Mouse (Mus musculus): ENCODE measurements around the gene Mtmr12. TPM values are rescaled to one million over a fixed set of nuclear protein-coding genes. Genes with fewer than 3 reads are reported as not detected.

The Mtmr12 gene
- polyA plus RNA-seq, 1 experiment from 2014 or later: 6.5 TPM

DNA sequence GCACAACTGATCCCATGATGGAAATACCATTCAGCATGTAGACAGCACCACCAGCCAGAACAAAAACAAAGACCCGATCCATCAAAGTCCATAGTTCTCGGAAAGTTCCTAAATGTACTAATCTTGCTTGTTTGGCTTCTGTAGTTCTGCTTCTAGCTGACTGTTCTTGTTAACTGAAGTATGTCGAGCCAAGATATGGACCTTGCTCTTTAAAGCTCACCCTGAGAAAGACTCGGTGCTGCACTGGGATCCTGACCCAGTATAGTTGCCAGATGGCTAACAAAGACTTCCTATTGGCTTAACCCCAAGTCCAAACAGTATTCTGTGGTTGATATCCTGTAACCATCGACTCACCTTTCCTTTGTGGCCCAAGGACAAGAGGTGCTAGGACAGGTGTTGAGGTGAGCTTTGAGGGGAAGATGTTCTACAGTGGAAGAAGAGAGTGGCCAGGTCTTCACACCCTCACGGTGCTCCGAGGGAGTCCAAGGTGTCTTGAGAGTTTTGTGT, 93.5 kb downstream of the Mtmr12 start:
- Histone ChIP-seq H3K4me1 (no peaks in the 10 kb centered on the region), H3K4me2 (no peak overlapping the region), H3K27me3 (replicated peaks) (no peaks in the 10 kb centered on the region), H3K4me3 (replicated peaks) (no peak overlapping the region), H3K9ac (replicated peaks) (no peak overlapping the region), H3K27ac (replicated peaks) (no peak overlapping the region), H3K9me3 (replicated peaks) (no peaks in the 10 kb centered on the region), H3K36me3 (no peaks in the 10 kb centered on the region)
- no peak for ATAC-seq (ENCODE audit: low FRiP score)
- 89% methylated on average over 7 of the region's 7 CpGs for WGBS

DNA sequence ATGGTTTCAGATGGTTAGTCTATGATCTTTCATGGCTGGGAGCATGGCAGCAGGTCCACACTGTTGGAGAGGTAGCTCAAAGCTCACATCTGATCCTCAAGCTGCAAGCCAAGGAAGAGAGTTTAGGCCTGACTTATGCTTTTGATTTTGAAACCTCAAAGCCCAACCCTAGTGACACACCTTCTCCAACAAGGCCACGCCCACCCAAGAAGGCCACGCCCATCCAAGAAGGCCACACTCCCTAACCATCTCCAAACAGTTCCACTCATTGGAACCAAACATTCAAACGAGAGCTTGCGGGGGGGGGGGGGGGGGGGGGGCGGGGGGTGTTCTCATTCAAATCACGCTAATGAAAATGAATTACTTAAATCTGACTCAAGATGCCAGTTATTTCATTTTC, 96.9 kb downstream of the Mtmr12 start:
- Histone ChIP-seq H3K4me2 (no peak overlapping the region), H3K4me1 (no peaks in the 10 kb centered on the region), H3K27ac (replicated peaks) (no peak overlapping the region), H3K9ac (replicated peaks) (no peak overlapping the region), H3K27me3 (replicated peaks) (no peaks in the 10 kb centered on the region), H3K9me3 (replicated peaks) (no peaks in the 10 kb centered on the region), H3K36me3 (no peaks in the 10 kb centered on the region), H3K4me3 (replicated peaks) (no peak overlapping the region)
- no peak for ATAC-seq (ENCODE audit: low FRiP score)
- WGBS: 86% methylated on average over 5 of the region's 6 CpGs

DNA sequence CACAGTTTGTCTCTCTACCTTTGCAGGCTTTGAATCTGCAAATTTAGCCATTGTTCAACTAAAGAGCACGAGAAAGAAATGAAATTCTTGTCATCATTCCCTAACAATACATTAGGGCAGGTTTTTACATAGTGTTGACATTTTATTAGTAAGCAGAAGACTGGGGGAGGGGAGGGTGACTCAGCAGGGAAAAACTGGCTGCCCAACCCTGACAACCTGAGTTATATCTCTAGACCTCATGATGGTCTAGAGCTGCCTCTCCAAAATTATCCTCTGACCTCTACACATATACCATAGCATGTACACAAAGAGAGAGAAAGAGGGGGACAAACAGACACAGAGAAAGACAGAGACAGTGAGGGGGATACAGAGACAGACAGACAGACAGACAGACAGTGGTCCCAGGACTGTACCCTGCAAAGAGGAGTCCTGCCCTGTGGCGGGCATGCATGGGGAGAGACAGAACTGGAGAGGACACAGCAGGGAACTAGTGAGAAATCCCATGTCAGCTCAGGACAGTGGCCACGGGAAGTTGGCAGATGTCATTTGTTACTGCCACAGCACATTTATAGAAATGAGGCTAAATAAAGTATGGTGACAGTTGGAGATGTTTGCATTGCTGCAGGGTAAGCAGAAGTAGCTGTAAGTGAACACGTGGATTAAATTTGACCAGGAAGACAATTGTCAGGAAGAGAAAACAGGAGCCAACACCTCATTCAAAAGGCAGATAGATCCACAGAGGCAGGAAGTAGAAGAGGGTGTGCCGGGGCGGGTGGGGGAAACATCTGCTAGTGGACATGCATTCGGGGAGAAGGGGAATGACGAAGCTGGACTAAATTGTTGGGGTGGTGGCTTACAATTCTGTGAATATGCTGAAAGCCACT, 101.6 kb downstream of the Mtmr12 start:
- 71% methylated on average over 8 of the region's 8 CpGs for WGBS
- Histone ChIP-seq H3K36me3 (no peaks in the 10 kb centered on the region), H3K27me3 (replicated peaks) (no peaks in the 10 kb centered on the region), H3K4me2 (no peak overlapping the region), H3K27ac (replicated peaks) (no peak overlapping the region), H3K9me3 (replicated peaks) (no peaks in the 10 kb centered on the region), H3K4me3 (replicated peaks) (no peak overlapping the region), H3K4me1 (no peaks in the 10 kb centered on the region), H3K9ac (replicated peaks) (no peak overlapping the region)
- ATAC-seq (ENCODE audit: low FRiP score): no peak

DNA sequence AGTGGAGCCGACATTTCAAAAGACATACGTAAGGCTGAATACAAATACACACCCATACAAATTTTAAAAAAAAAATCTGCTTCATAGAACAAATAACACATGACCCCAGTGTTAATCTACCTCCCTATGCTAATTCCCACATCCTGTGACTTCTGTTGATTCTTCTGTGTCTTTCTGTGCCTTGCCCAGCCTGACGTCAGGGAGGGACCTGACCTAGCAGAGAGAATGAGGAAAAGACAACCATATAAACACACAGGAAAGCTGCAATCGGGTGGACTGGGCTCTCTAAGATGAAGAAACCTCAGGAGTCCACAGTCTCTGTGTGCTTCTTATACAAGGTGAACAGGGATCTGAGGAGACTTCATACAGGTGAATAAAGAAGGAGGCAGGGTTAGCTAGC, 102.3 kb downstream of the Mtmr12 start:
- 76% methylated on average over 4 of the region's 4 CpGs for WGBS
- no peaks in the 10 kb centered on the region for H3K27me3 ChIP-seq (replicated peaks)
- H3K27ac ChIP-seq (replicated peaks): no peak overlapping the region
- no peaks in the 10 kb centered on the region for H3K36me3 ChIP-seq
- H3K4me1 ChIP-seq: no peaks in the 10 kb centered on the region
- no peak overlapping the region for H3K9ac ChIP-seq (replicated peaks)
- H3K9me3 ChIP-seq (replicated peaks): no peaks in the 10 kb centered on the region
- ATAC-seq (ENCODE audit: low FRiP score): no peak
- no peak overlapping the region for H3K4me2 ChIP-seq
- H3K4me3 ChIP-seq (replicated peaks): no peak overlapping the region

DNA sequence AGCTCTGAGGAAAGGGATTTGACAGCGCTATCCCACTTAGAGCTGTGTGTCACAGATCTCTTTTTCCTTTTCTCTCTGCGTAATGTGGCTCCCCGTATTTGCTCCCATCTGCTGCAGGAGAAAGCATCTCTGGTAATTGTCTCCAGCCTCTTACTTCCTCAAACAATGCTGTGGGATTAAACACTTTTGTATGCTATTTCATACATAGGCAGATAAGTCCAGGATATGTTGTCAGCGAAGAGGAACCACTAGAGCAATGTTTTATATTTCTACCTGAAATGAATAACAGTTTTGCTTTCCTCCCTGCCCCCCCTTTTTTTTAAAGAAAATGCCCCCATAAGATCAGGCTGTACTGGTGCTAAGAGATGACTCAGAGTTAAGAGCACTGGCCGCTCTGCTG, 103.7 kb downstream of the Mtmr12 start:
- Histone ChIP-seq H3K4me2 (no peak overlapping the region), H3K27ac (replicated peaks) (no peak overlapping the region), H3K9me3 (replicated peaks) (no peaks in the 10 kb centered on the region), H3K4me1 (no peaks in the 10 kb centered on the region), H3K4me3 (replicated peaks) (no peak overlapping the region), H3K9ac (replicated peaks) (no peak overlapping the region), H3K36me3 (no peaks in the 10 kb centered on the region), H3K27me3 (replicated peaks) (no peaks in the 10 kb centered on the region)
- ATAC-seq (ENCODE audit: low FRiP score): no peak
- WGBS: 94% methylated on average over 5 of the region's 5 CpGs

DNA sequence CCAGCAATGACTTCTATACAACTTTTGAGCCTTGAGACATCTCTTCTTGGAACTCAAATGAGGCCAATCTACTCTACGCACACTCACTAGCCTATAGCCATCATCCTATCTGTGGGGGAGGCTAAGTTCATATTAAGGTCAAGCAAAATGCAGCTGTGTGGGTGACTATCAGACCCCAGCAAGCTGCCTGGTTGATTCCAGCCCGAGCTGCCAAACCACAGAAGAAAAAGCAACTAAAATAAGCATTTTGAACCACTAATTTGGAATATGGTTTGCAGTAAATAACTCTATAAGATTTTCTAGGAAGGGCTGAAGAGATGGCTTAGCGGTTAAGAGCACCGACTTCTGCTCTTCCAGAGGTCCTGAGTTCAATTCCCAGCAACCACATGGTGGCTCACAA, 105.8 kb downstream of the Mtmr12 start:
- ATAC-seq (ENCODE audit: low FRiP score): no peak
- H3K4me1 ChIP-seq: no peaks in the 10 kb centered on the region
- 93% methylated on average over 4 of the region's 4 CpGs for WGBS
- no peaks in the 10 kb centered on the region for H3K9me3 ChIP-seq (replicated peaks)
- no peak overlapping the region for H3K9ac ChIP-seq (replicated peaks)
- no peak overlapping the region for H3K27ac ChIP-seq (replicated peaks)
- no peak overlapping the region for H3K4me3 ChIP-seq (replicated peaks)
- H3K36me3 ChIP-seq: no peaks in the 10 kb centered on the region
- no peak overlapping the region for H3K4me2 ChIP-seq
- no peaks in the 10 kb centered on the region for H3K27me3 ChIP-seq (replicated peaks)

DNA sequence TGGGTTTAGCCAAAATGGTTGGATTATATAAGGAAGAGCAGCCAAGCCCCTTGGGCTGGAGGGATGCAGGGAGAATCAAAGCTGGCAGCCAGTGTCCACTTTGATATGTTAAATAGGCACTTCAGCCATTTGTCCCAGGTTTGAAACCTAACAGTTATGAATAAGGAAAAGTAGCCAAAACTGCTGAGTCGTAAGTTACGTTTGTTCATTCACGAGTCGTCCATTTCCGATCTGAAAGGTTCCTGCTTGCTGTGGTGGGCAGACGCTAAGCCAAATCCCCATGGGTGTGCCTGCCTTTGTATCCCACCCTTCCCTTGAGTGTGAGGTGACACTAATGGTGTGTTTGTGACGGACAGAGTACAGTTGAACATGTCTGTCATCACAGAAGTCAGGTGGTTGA, 106.6 kb downstream of the Mtmr12 start:
- H3K9me3 ChIP-seq (replicated peaks): no peaks in the 10 kb centered on the region
- 90% methylated on average over 7 of the region's 7 CpGs for WGBS
- H3K4me3 ChIP-seq (replicated peaks): no peak overlapping the region
- no peak overlapping the region for H3K9ac ChIP-seq (replicated peaks)
- H3K4me1 ChIP-seq: no peaks in the 10 kb centered on the region
- H3K4me2 ChIP-seq: no peak overlapping the region
- no peaks in the 10 kb centered on the region for H3K36me3 ChIP-seq
- ATAC-seq (ENCODE audit: low FRiP score): no peak
- no peak overlapping the region for H3K27ac ChIP-seq (replicated peaks)
- H3K27me3 ChIP-seq (replicated peaks): no peaks in the 10 kb centered on the region

DNA sequence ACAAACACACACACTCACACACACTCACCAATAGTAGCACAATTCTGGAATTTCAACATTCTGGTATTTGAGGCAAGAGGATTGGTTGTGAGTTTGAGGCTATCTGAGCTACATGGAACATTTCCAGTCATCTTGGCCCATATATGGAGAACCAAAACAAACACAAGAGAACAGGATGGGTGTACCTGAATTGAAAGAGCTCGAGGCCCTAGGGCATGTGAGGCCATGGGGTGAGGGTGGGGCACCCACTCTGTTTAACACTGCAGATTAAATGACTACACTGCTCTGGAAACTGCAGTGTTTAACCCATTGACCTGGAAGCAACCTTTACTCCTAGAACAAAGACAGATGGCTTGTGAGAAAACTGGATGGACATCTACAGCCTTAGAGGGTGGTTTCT, 108.4 kb downstream of the Mtmr12 start:
- WGBS: 26% methylated on average over 1 of the region's 1 CpGs
- H3K27me3 ChIP-seq (replicated peaks): no peaks in the 10 kb centered on the region
- H3K4me3 ChIP-seq (replicated peaks): no peak overlapping the region
- H3K9ac ChIP-seq (replicated peaks): no peak overlapping the region
- no peak overlapping the region for H3K27ac ChIP-seq (replicated peaks)
- H3K36me3 ChIP-seq: no peaks in the 10 kb centered on the region
- ATAC-seq (ENCODE audit: low FRiP score): no peak
- H3K9me3 ChIP-seq (replicated peaks): no peaks in the 10 kb centered on the region
- no peaks in the 10 kb centered on the region for H3K4me1 ChIP-seq
- no peak overlapping the region for H3K4me2 ChIP-seq

DNA sequence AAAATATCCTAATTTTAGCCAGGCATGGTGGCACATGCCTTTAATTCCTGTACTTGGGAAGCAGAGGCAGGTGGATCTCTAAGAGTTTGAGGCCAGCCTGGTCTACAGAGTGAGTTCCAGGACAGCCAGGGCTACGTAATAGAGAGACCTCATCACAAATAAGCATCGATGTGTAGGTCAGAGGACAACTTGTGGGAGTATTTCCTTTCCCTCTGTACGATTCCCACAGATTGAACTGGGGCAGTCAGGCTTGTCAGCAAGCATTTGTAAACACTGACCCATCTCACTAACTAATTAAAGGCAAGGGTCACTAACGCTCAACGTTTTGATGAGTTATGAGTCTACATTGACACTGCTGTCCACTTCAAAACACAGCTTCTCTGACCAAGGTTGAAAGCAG, 109.8 kb downstream of the Mtmr12 start:
- H3K9me3 ChIP-seq (replicated peaks): no peaks in the 10 kb centered on the region
- 83% methylated on average over 5 of the region's 5 CpGs for WGBS
- H3K9ac ChIP-seq (replicated peaks): no peak overlapping the region
- H3K27me3 ChIP-seq (replicated peaks): no peaks in the 10 kb centered on the region
- no peak for ATAC-seq (ENCODE audit: low FRiP score)
- H3K4me3 ChIP-seq (replicated peaks): no peak overlapping the region
- H3K4me1 ChIP-seq: no peaks in the 10 kb centered on the region
- H3K27ac ChIP-seq (replicated peaks): no peak overlapping the region
- H3K36me3 ChIP-seq: no peaks in the 10 kb centered on the region
- H3K4me2 ChIP-seq: no peak overlapping the region

DNA sequence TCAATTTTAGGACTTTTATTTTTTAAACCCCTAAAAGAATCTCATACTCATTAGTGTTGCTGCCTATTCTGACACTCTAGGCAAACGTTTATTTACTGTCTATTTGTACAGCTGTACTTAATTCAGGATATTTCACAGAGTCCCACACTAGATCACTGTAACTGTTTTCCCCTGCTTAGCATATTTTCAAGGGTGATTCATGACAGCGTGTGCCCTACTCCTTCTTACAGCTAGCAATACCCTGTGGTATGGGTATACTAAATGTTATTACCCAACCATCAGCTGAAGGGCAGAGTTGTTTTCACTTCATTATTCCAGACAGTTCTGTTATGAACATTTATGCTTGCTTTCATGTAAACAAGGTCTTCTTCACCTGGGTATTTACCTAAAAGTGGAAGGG, 111.2 kb downstream of the Mtmr12 start:
- H3K4me1 ChIP-seq: peaks cover 7% of the 10 kb centered on the region
- ATAC-seq (ENCODE audit: low FRiP score): no peak
- H3K4me2 ChIP-seq: no peak overlapping the region
- H3K27me3 ChIP-seq (replicated peaks): peaks cover 3% of the 10 kb centered on the region; the same call in 1 of the 2 replicates
- WGBS: 73% methylated on average over 2 of the region's 2 CpGs
- H3K36me3 ChIP-seq: no peaks in the 10 kb centered on the region
- H3K9me3 ChIP-seq (replicated peaks): no peaks in the 10 kb centered on the region
- no peak overlapping the region for H3K4me3 ChIP-seq (replicated peaks)
- no peak overlapping the region for H3K27ac ChIP-seq (replicated peaks)
- no peak overlapping the region for H3K9ac ChIP-seq (replicated peaks)

DNA sequence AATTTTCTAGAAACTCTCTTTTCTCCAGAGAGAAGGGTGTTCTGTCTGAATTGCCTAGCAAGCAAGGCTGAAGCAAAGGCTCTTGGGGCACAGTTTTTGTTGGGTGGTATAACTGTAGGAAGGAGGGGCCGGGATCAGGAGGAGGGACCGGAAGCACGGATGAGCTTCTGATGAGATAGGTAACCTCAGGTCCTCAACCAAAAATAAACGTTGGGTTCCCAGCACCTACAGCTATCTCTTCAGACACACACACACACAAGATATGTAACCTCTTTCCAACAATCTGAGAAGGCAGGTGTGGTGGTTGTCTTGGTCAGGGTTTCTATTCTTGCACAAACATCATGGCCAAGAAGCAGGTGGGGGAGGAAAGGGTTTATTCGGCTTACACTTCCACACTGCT, 112.5 kb downstream of the Mtmr12 start:
- WGBS: 91% methylated on average over 5 of the region's 5 CpGs
- Histone ChIP-seq H3K9me3 (replicated peaks) (no peaks in the 10 kb centered on the region), H3K4me2 (no peak overlapping the region), H3K36me3 (no peaks in the 10 kb centered on the region), H3K9ac (replicated peaks) (no peak overlapping the region), H3K27me3 (replicated peaks) (peaks cover 3% of the 10 kb centered on the region; the same call in 1 of the 2 replicates), H3K4me1 (peaks cover 7% of the 10 kb centered on the region), H3K4me3 (replicated peaks) (no peak overlapping the region), H3K27ac (replicated peaks) (no peak overlapping the region)
- no peak for ATAC-seq (ENCODE audit: low FRiP score)

DNA sequence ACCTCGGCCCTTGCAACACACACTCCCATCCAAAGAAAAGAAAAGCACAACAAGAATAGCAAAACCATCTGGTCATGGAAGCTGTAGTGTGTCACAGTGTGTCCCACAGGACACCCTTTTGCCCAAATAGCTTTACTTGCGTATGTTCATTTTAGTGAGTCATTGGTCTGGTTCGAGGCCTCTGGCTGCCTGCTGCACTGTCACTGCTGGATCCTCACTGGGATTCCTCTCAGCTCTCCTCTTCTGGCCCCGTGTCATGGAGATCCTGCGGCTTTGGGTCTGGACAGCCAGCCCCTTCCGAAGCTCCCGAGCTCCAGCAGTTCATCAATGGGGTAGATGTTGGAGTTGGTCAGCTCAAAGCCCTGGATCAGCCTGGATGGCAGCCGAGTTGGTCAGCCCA, 113.6 kb downstream of the Mtmr12 start:
- Histone ChIP-seq H3K4me2 (no peak overlapping the region), H3K9me3 (replicated peaks) (no peaks in the 10 kb centered on the region), H3K27me3 (replicated peaks) (peaks cover 3% of the 10 kb centered on the region; the same call in 1 of the 2 replicates), H3K4me1 (peaks cover 18% of the 10 kb centered on the region), H3K4me3 (replicated peaks) (no peak overlapping the region), H3K36me3 (no peaks in the 10 kb centered on the region), H3K27ac (replicated peaks) (no peak overlapping the region), H3K9ac (replicated peaks) (no peak overlapping the region)
- no peak for ATAC-seq (ENCODE audit: low FRiP score)
- 84% methylated on average over 8 of the region's 8 CpGs for WGBS

All from neural tube, embryonic 15.5 days (tissue).